Mouse (Mus musculus) brain, adult 10 weeks (tissue): ENCODE data around the gene Tfdp1. TPM values are rescaled to one million over a fixed set of nuclear protein-coding genes. Genes with fewer than 3 reads are reported as not detected.

Source experiments
- polyA plus RNA-seq: library from polyadenylated mRNA; stranded (reverse); fragments of 350-450 nt; fragmentation: Illumina TruSeq; extraction: RNeasy Lipid Tissue Mini Kit (QIAGEN cat#74804); gene quantifications from one replicate; pipeline ENCODE4 v1.2.3, GENCODE M21; 2015; ENCODE audit warnings: low read depth, low replicate concordance

Tfdp1 gene
- 58.7 TPM for polyA plus RNA-seq

GRCm38 (mm10) chr8:13338255-13338860 lies at the start of gene Tfdp1:
Gene Tfdp1, plus strand, starts transcription at chr8:13338751.

GRCm38 (mm10) chr8:13396725-13397124 lies 58.2 kb downstream of the Tfdp1 start, which contains the start of gene Atp4b:
Gene Atp4b, minus strand, starts transcription at chr8:13396825.

GRCm38 (mm10) chr8:13404666-13405131 lies 66.1 kb downstream of the Tfdp1 start, which contains the start of gene Grk1:
Gene Grk1, plus strand, starts transcription at chr8:13405081.

Other genes with a start within 250 kb of the Tfdp1 start
- gene Pcid2, start 233.3 kb upstream of the Tfdp1 start, polyA plus RNA-seq, result 21.1 TPM
- 51.9 TPM for gene Cul4a, start 233.1 kb upstream of the Tfdp1 start, polyA plus RNA-seq
- gene Lamp1, start 179.6 kb upstream of the Tfdp1 start, polyA plus RNA-seq, result 384 TPM
- 5.3 TPM for gene Grtp1, start 138.1 kb upstream of the Tfdp1 start, polyA plus RNA-seq
- 0.27 TPM for gene Adprhl1, start 84.6 kb upstream of the Tfdp1 start, polyA plus RNA-seq
- gene Dcun1d2, start 50.6 kb upstream of the Tfdp1 start, polyA plus RNA-seq, result 42.8 TPM
- 36.6 TPM for gene Tmco3, start 50.6 kb upstream of the Tfdp1 start, polyA plus RNA-seq
- not detected for gene Atp4b, start 58.1 kb downstream of the Tfdp1 start, polyA plus RNA-seq
- gene Grk1, start 66.3 kb downstream of the Tfdp1 start, polyA plus RNA-seq, result not detected
- gene Tmem255b, start 96.4 kb downstream of the Tfdp1 start, polyA plus RNA-seq, result 3.5 TPM
- 78.8 TPM for gene Gas6, start 155.7 kb downstream of the Tfdp1 start, polyA plus RNA-seq
- gene 1700029H14Rik, start 223.7 kb downstream of the Tfdp1 start, polyA plus RNA-seq, result not detected